Mouse (Mus musculus) liver, embryonic 16.5 days (tissue): Measurements from ENCODE around the gene Gm16181. TPM values are rescaled to one million over a fixed set of nuclear protein-coding genes. Genes with fewer than 3 reads are reported as not detected.
"Not testable (repeated sequence)": the region's sequence is repeated elsewhere in the genome, so short reads cannot be mapped to it uniquely, and the experiment has no call there.

Experiments used
- ATAC-seq: fragments of 200-750 bp; cut with Nextera tagmentation; 2 replicates; pipeline ENCODE4 v1.8.0; 2017; ENCODE audit warnings: low read depth, mild to moderate bottlenecking, moderate number of reproducible peaks, moderate library complexity
- H3K27ac ChIP-seq: fragments of 300-500 bp; sonication (generic); 2 replicates; pipeline ENCODE4 v1.5.1; 2014; ENCODE audit warnings: mild to moderate bottlenecking, low read length
- H3K27me3 ChIP-seq: fragments of 300-500 bp; sonication (generic); 2 replicates; pipeline ENCODE4 v1.6.1; 2014; ENCODE audit warnings: low read depth, low read length, mixed read lengths; ENCODE audit not compliant: control insufficient read depth, insufficient read depth
- H3K36me3 ChIP-seq: fragments of 300-500 bp; sonication (generic); 2 replicates; pipeline ENCODE4 v1.6.1; 2014; ENCODE audit warnings: mild to moderate bottlenecking; ENCODE audit not compliant: control insufficient read depth, insufficient read depth
- H3K4me1 ChIP-seq: fragments of 300-500 bp; sonication (generic); 2 replicates; pipeline ENCODE4 v1.6.1; 2014; ENCODE audit warnings: low read depth, low read length, mixed read lengths; ENCODE audit not compliant: control insufficient read depth
- H3K4me2 ChIP-seq: fragments of 300-500 bp; sonication (generic); 2 replicates; pipeline ENCODE4 v1.6.1; 2014; ENCODE audit warnings: low read depth, low read length, mixed read lengths
- H3K4me3 ChIP-seq: fragments of 300-500 bp; sonication (generic); 2 replicates; pipeline ENCODE4 v1.5.1; 2014; ENCODE audit warnings: low read depth, mild to moderate bottlenecking, low read length
- H3K9ac ChIP-seq: fragments of 300-500 bp; sonication (generic); 2 replicates; pipeline ENCODE4 v1.6.1; 2014; ENCODE audit warnings: low read depth, low read length
- H3K9me3 ChIP-seq: fragments of 300-500 bp; sonication (generic); replicated peaks from 2 replicates; pipeline ENCODE4 v1.6.1; 2016; ENCODE audit warnings: low read length; ENCODE audit not compliant: control insufficient read depth
- WGBS: fragments of 180-500 bp; shearing (Covaris S2); extraction: QIAGEN DNeasy Blood & Tissue Kit; methylation state at CpG from one replicate; pipeline ENCODE4 v1.1.7; 2014; ENCODE audit not compliant: insufficient replicate concordance; 5-methylcytosine and 5-hydroxymethylcytosine counted together
- polyA plus RNA-seq: library from polyadenylated mRNA; unstranded; fragments of >200 nt; fragmentation: Nextera tagmentation; extraction: Ambion mirVana; gene quantifications from 2 replicates; pipeline ENCODE4 v1.2.1, GENCODE M21; 2015

Gm16181 gene
- polyA plus RNA-seq, 1 experiment from 2014 or later, result not detected

DNA sequence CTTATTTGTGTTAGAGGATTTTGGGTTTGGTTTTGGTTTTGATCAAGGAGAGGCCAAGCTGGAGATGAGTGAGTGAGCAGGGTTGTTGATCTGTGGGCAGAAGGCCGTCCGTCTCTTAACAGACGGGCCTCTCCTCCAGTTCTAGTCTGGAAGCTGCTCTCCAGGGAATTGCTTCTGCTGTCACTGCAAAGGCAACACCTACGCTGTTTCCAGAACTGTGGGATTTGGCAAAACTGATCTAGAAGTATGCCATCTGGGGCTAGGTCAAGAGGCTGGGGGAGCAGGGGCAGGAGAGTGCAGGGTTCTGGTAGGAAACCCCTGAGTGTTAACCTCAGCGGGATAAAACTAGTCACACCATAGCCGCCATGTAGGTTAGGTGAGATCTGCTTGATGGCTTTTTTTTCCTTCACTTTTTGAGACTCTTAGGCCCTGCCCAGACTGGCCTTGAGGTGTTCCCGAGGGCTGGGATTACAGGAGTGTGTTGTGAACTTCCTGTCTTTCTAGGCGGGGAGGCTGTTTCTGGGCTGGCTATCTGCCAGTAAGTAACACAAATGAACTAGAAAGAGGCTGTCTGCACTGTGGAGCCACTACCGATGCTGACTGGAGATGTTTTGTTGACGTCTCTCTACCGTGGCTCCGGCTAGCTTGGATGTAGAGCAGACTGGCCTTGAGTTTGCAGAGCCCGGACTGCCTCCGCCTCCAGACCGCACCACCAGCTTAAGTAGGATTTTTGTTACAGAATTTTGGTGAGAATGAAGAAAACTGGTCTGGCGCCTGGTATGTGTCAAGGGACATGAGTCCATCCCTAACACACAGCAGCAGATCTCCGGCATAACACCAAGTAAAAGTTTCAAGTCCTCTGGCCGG, 12.7 kb downstream of the Gm16181 start, which contains the start of gene Atp6v1g2:
Gene Atp6v1g2 (plus strand): TSS at position 547 of the 867 bp plus-strand sequence.
- Histone ChIP-seq H3K9ac (peak within 1 kb of the TSS; percentile 84), H3K36me3 (peaks cover 10% of the 10 kb centered on the region), H3K4me1 (peaks cover 27% of the 10 kb centered on the region), H3K4me3 (peak within 1 kb of the TSS; percentile 75), H3K4me2 (peak within 1 kb of the TSS; percentile 90), H3K27me3 (no peaks in the 10 kb centered on the region), H3K27ac (peak within 1 kb of the TSS; percentile 96), H3K9me3 (no peaks in the 10 kb centered on the region)
- 63% methylated on average over 18 of the region's 18 CpGs for WGBS
- no peak for ATAC-seq

DNA sequence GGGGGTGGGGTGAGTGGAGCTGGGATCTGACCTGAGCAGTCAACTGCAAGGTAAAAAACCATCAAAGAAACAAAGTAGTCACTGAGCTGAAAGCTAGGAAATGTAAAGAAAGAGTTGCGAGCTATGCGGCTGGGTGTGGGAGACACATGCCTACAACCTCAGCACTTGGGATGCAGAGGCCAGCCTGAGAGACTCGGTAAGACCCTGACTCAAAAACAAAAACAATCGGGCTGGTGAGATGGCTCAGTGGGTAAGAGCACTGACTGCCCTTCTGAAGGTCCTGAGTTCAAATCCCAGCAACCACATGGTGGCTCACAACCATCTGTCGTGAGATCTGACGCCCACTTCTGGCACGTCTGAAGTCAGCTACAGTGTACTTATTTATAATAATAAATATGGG, 13.5 kb downstream of the Gm16181 start:
- H3K27ac ChIP-seq, H3K9me3 ChIP-seq, ATAC-seq, H3K36me3 ChIP-seq, H3K27me3 ChIP-seq, H3K9ac ChIP-seq: not testable (repeated sequence)
- H3K4me1 ChIP-seq, result peaks cover 27% of the 10 kb centered on the region
- WGBS, result 64% methylated on average over 7 of the region's 7 CpGs
- peak overlapping the region; percentile 90 for H3K4me2 ChIP-seq
- peak overlapping the region; percentile 75 for H3K4me3 ChIP-seq

DNA sequence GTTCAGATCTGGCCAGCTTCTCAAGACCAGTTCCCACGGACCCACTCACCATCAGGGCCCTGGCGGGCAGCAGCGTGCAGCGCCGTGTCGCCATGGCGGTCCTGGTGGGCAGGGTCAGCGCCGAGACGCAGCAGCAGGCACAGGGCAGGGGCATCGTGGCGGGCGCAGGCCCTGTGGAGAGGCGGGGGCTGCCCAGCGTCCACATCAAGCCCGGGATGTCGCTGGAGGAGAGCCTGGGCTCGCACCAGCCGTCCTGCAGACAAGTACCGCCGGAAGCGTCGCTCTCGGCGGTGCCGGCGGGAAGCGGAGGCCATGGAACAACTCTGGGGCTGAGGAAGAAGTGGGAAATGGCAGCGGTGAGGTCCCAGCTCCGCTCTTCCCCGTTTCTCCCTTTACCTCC, 14.3 kb downstream of the Gm16181 start:
- peak overlapping the region; percentile 96 for H3K27ac ChIP-seq
- H3K36me3 ChIP-seq, result peaks cover 4% of the 10 kb centered on the region; the same call in 1 of the 2 replicates
- H3K4me2 ChIP-seq, result peak overlapping the region; percentile 90
- peak overlapping the region; percentile 75 for H3K4me3 ChIP-seq
- H3K9ac ChIP-seq, result peak overlapping the region; percentile 84
- H3K4me1 ChIP-seq, result peaks cover 27% of the 10 kb centered on the region
- H3K9me3 ChIP-seq, result no peaks in the 10 kb centered on the region
- 0 out of 2 replicates have a peak, but pooled peaks have one; percentile 7 for ATAC-seq
- 3% methylated on average over 29 of the region's 31 CpGs for WGBS
- no peaks in the 10 kb centered on the region for H3K27me3 ChIP-seq

DNA sequence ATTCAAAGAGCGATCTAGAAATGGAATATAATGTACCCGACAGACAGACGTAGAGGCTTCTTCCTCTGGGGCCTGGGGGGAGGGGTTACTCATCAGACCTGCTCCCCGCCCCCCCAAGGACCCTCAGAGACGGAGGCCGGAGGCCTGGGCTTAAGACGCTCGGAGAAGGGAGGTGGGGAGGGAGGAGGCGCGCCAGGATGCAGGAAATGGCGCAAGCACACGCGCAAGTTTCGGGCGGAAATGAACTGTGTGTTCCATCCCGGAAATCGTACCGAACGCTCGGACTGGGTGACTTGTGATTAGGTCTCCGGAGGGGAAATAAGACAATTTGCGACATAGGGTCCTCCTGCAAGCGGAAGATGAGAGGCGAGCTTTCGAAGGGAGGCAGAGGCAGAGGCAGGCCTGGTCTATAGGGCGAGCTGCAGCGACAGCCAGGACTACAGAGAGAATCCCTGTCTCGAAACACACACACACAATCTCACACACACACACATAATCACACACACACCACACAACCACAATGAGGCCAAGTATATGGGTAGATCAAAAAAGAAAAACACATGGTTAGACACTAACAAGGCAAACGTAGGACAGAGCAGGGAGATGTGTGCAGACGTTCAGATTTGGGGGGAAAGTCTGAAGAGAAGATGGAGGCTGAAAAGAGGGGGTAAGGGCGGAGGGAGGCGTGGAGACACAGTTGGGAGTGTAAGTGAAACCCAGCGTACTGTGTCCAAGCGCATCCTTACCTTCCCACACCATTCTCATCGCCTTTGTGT, 15.2 kb downstream of the Gm16181 start, which contains the start of gene Nfkbil1:
Gene Nfkbil1 (minus strand): TSS at position 179 of the 776 bp plus-strand sequence.
- Histone ChIP-seq H3K27ac (peak within 1 kb of the TSS; percentile 96), H3K4me2 (peak within 1 kb of the TSS; percentile 90), H3K9me3 (no peaks in the 10 kb centered on the region), H3K27me3 (no peaks in the 10 kb centered on the region), H3K36me3 (peaks cover under 1% of the 10 kb centered on the region; the same call in 1 of the 2 replicates), H3K4me3 (peak within 1 kb of the TSS; percentile 75), H3K4me1 (peaks cover 36% of the 10 kb centered on the region), H3K9ac (peak within 1 kb of the TSS; percentile 84)
- under 1% methylated on average over 35 of the region's 35 CpGs for WGBS
- peak; percentile 79 for ATAC-seq

DNA sequence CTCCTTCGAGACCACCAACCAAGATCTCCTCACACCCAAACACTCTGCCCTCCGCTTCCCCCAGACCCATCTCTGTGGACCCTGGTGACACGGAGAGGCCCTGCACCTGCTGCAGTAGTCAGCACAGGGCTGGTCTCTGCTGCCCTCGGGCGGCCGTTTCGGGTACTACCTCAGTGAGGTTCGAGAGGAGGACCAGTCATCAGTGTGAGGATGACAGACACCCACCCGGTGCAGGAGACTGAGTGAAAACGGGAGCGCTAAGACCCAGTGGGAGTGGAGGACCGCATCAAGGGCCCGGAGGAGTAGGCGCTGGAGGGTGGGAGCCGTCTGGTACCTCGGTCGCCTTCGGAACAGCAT, 15.7 kb downstream of the Gm16181 start:
- no peaks in the 10 kb centered on the region for H3K27me3 ChIP-seq
- H3K9me3 ChIP-seq, result no peaks in the 10 kb centered on the region
- H3K4me3 ChIP-seq, result peak overlapping the region; percentile 75
- no peaks in the 10 kb centered on the region; the same call in 1 of the 2 replicates for H3K36me3 ChIP-seq
- H3K4me2 ChIP-seq, result peak overlapping the region; percentile 90
- H3K9ac ChIP-seq, result peak overlapping the region; percentile 84
- ATAC-seq, result peak; percentile 69
- H3K4me1 ChIP-seq, result peaks cover 39% of the 10 kb centered on the region
- 1% methylated on average over 18 of the region's 18 CpGs for WGBS
- H3K27ac ChIP-seq, result peak overlapping the region; percentile 96

DNA sequence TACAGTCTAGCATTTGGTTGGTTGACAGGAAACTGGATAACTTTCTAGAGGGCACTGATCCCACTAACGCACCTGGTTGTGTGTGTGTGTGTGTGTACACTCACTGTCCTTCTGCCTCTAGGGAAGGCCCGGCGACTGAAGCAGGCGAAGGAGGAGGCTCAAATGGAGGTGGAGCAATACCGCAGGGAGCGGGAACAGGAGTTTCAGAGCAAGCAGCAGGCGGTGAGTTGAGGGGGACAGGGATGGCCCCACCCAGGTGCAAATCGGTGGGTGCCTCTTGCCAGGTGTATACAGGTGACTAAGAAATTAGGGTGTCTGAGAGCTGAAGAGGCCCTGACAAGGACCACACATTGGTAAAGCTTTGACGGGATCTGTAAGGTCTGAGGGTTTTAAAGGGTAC, 16.4 kb downstream of the Gm16181 start:
- H3K4me2 ChIP-seq, result no peak overlapping the region
- no peak overlapping the region for H3K9ac ChIP-seq
- WGBS, result 73% methylated on average over 9 of the region's 9 CpGs
- H3K4me3 ChIP-seq, result no peak overlapping the region
- no peaks in the 10 kb centered on the region; the same call in 1 of the 2 replicates for H3K36me3 ChIP-seq
- H3K9me3 ChIP-seq, result no peaks in the 10 kb centered on the region
- H3K27ac ChIP-seq, result no peak overlapping the region
- H3K4me1 ChIP-seq, result peaks cover 37% of the 10 kb centered on the region
- ATAC-seq, result no peak
- no peaks in the 10 kb centered on the region for H3K27me3 ChIP-seq

DNA sequence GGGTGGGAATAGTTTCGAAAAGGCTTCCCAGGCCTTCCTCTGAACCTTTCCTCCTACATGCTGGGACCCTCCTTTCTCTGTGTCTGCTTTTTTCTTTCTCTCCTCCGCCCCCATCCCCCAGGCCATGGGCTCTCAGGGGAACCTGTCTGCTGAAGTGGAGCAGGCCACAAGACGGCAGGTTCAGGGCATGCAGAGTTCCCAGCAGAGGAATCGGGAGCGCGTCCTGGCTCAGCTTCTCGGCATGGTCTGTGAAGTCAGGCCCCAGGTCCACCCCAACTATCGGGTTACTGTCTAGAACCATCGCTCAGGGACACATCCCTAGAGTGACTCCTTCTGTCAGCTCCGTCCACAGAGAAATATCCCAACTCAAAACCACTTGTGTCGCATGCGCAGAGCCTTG, 16.9 kb downstream of the Gm16181 start:
- peaks cover 33% of the 10 kb centered on the region for H3K4me1 ChIP-seq
- no peak overlapping the region for H3K4me2 ChIP-seq
- H3K27me3 ChIP-seq, result no peaks in the 10 kb centered on the region
- no peak overlapping the region for H3K9ac ChIP-seq
- WGBS, result 80% methylated on average over 12 of the region's 12 CpGs
- ATAC-seq, result no peak
- H3K9me3 ChIP-seq, result no peaks in the 10 kb centered on the region
- H3K4me3 ChIP-seq, result no peak overlapping the region
- no peak overlapping the region for H3K27ac ChIP-seq
- no peaks in the 10 kb centered on the region; the same call in 1 of the 2 replicates for H3K36me3 ChIP-seq

DNA sequence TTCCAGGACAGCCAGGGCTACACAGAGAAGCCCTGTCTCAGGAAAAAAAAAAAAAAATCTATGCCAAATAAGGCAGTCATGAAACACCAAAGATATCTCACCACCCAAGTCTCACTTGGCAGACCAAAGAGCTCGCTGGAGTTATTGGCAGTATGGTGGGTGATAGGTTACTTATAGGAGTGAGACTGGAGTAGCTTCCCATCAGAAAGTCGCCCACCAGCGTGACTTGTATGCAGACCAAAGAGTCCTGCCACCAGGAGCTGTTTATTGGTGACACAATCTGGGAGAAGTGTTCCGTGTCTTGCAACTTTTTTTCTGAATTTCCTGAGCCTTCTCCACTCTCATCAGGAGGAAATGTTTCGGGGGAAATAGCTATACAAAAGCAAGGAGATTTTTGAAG, 19.1 kb downstream of the Gm16181 start:
- Histone ChIP-seq H3K4me1 (peaks cover 40% of the 10 kb centered on the region), H3K4me2 (no peak overlapping the region), H3K27ac (no peak overlapping the region), H3K36me3 (peaks cover 15% of the 10 kb centered on the region), H3K9ac (no peak overlapping the region), H3K9me3 (no peaks in the 10 kb centered on the region), H3K4me3 (no peak overlapping the region), H3K27me3 (no peaks in the 10 kb centered on the region)
- no peak for ATAC-seq
- WGBS, result 59% methylated on average over 5 of the region's 5 CpGs
